Mouse (Mus musculus) kidney, embryonic 14.5 days (tissue): ENCODE data around the gene Prkn. TPM values are rescaled to one million over a fixed set of nuclear protein-coding genes. Genes with fewer than 3 reads are reported as not detected.

ENCODE experiments used
- ATAC-seq: fragments of 200-750 bp; cut with Nextera tagmentation; 2 replicates; pipeline ENCODE4 v1.8.0; 2017; ENCODE audit warnings: moderate number of reproducible peaks, mild to moderate bottlenecking, moderate TSS enrichment, moderate library complexity; ENCODE audit not compliant: low FRiP score, low TSS enrichment
- H3K27ac ChIP-seq: fragments of 300-500 bp; sonication (generic); 2 replicates; pipeline ENCODE4 v1.5.1; 2014; ENCODE audit warnings: low read depth, mild to moderate bottlenecking, low read length, moderate library complexity, mixed read lengths
- H3K27me3 ChIP-seq: fragments of 300-500 bp; sonication (generic); 2 replicates; pipeline ENCODE4 v1.6.1; 2014; ENCODE audit warnings: mild to moderate bottlenecking, low read length; ENCODE audit not compliant: control insufficient read depth, insufficient read depth
- H3K36me3 ChIP-seq: fragments of 300-500 bp; sonication (generic); 2 replicates; pipeline ENCODE4 v1.6.1; 2014; ENCODE audit warnings: low read length, mixed read lengths; ENCODE audit not compliant: control insufficient read depth, insufficient read depth
- H3K4me1 ChIP-seq: fragments of 300-500 bp; sonication (generic); 2 replicates; pipeline ENCODE4 v1.6.1; 2014; ENCODE audit warnings: low read length, mixed read lengths; ENCODE audit not compliant: control insufficient read depth, insufficient read depth
- H3K4me2 ChIP-seq: fragments of 300-500 bp; sonication (generic); replicated peaks from 2 replicates; pipeline ENCODE4 v1.6.1; 2014; ENCODE audit warnings: low read depth, mild to moderate bottlenecking, low read length
- H3K4me3 ChIP-seq: fragments of 300-500 bp; sonication (generic); 2 replicates; pipeline ENCODE4 v1.5.1; 2014; ENCODE audit warnings: mild to moderate bottlenecking, low read length
- H3K9ac ChIP-seq: fragments of 300-500 bp; sonication (generic); 2 replicates; pipeline ENCODE4 v1.6.1; 2014; ENCODE audit warnings: low read depth, mild to moderate bottlenecking, low read length, moderate library complexity
- H3K9me3 ChIP-seq: fragments of 300-500 bp; sonication (generic); 2 replicates; pipeline ENCODE4 v1.6.1; 2016; ENCODE audit warnings: low read length; ENCODE audit not compliant: control insufficient read depth
- WGBS: fragments of 180-500 bp; shearing (Covaris S2); extraction: QIAGEN DNeasy Blood & Tissue Kit; methylation state at CpG from one replicate; pipeline ENCODE4 v1.1.7; 2014; 5-methylcytosine and 5-hydroxymethylcytosine counted together
- polyA plus RNA-seq: library from polyadenylated mRNA; unstranded; fragments of >200 nt; fragmentation: Nextera tagmentation; extraction: Ambion mirVana; gene quantifications from 2 replicates; pipeline ENCODE4 v1.2.1, GENCODE M21; 2014

The Prkn gene
- polyA plus RNA-seq, 1 experiment from 2014 or later: 2.2 TPM

- Histone ChIP-seq H3K27me3 (no peaks in the 10 kb centered on the region), H3K4me3 (no peak overlapping the region), H3K27ac (no peak overlapping the region), H3K9me3 (no peaks in the 10 kb centered on the region), H3K4me2 (no peak overlapping the region), H3K9ac (no peak overlapping the region), H3K36me3 (no peaks in the 10 kb centered on the region), H3K4me1 (no peaks in the 10 kb centered on the region)
- 71% methylated on average over 12 of the region's 12 CpGs for WGBS
- no peak for ATAC-seq
These were observed 890.7 kb downstream of the Prkn start for GRCm38 (mm10) chr17:11730656-11731594.

- H3K27ac ChIP-seq: no peak overlapping the region
- 93% methylated on average over 12 of the region's 12 CpGs for WGBS
- no peak overlapping the region for H3K9ac ChIP-seq
- H3K4me1 ChIP-seq: no peaks in the 10 kb centered on the region
- H3K9me3 ChIP-seq: no peaks in the 10 kb centered on the region
- no peak overlapping the region for H3K4me3 ChIP-seq
- ATAC-seq: no peak
- no peaks in the 10 kb centered on the region for H3K27me3 ChIP-seq
- H3K4me2 ChIP-seq: no peak overlapping the region
- no peaks in the 10 kb centered on the region for H3K36me3 ChIP-seq
These were observed 895.1 kb downstream of the Prkn start for GRCm38 (mm10) chr17:11735158-11735877.

GRCm38 (mm10) chr17:11736531-11736930 is 896.3 kb downstream of the Prkn start:
- WGBS: 63% methylated on average over 3 of the region's 3 CpGs
- Histone ChIP-seq H3K4me2 (no peak overlapping the region), H3K27me3 (no peaks in the 10 kb centered on the region), H3K4me3 (no peak overlapping the region), H3K4me1 (no peaks in the 10 kb centered on the region), H3K36me3 (no peaks in the 10 kb centered on the region), H3K9ac (no peak overlapping the region), H3K27ac (no peak overlapping the region), H3K9me3 (no peaks in the 10 kb centered on the region)
- no peak for ATAC-seq

- 95% methylated on average over 10 of the region's 10 CpGs for WGBS
- H3K36me3 ChIP-seq: no peaks in the 10 kb centered on the region
- no peaks in the 10 kb centered on the region for H3K27me3 ChIP-seq
- H3K4me1 ChIP-seq: no peaks in the 10 kb centered on the region
- H3K9me3 ChIP-seq: no peaks in the 10 kb centered on the region
- H3K4me2 ChIP-seq: no peak overlapping the region
- H3K9ac ChIP-seq: no peak overlapping the region
- no peak for ATAC-seq
- no peak overlapping the region for H3K27ac ChIP-seq
- H3K4me3 ChIP-seq: no peak overlapping the region
These were observed 897.7 kb downstream of the Prkn start for GRCm38 (mm10) chr17:11737905-11738304.

- no peak for ATAC-seq
- Histone ChIP-seq H3K36me3 (no peaks in the 10 kb centered on the region), H3K4me1 (no peaks in the 10 kb centered on the region), H3K9ac (no peak overlapping the region), H3K27ac (no peak overlapping the region), H3K4me3 (no peak overlapping the region), H3K27me3 (no peaks in the 10 kb centered on the region), H3K4me2 (no peak overlapping the region), H3K9me3 (no peaks in the 10 kb centered on the region)
These were observed 900.5 kb downstream of the Prkn start for GRCm38 (mm10) chr17:11740716-11741115.

- Histone ChIP-seq H3K27ac (no peak overlapping the region), H3K36me3 (no peaks in the 10 kb centered on the region), H3K4me3 (no peak overlapping the region), H3K9ac (no peak overlapping the region), H3K27me3 (no peaks in the 10 kb centered on the region), H3K4me1 (no peaks in the 10 kb centered on the region), H3K4me2 (no peak overlapping the region), H3K9me3 (no peaks in the 10 kb centered on the region)
- no peak for ATAC-seq
- 93% methylated on average over 5 of the region's 5 CpGs for WGBS
These were observed 901.0 kb downstream of the Prkn start for GRCm38 (mm10) chr17:11741161-11741560.

- Histone ChIP-seq H3K27me3 (no peaks in the 10 kb centered on the region), H3K9me3 (no peaks in the 10 kb centered on the region), H3K4me3 (no peak overlapping the region), H3K27ac (no peak overlapping the region), H3K9ac (no peak overlapping the region), H3K36me3 (no peaks in the 10 kb centered on the region), H3K4me2 (no peak overlapping the region), H3K4me1 (no peaks in the 10 kb centered on the region)
- no peak for ATAC-seq
- WGBS: 88% methylated on average over 2 of the region's 2 CpGs
These were observed 911.1 kb downstream of the Prkn start for GRCm38 (mm10) chr17:11751251-11751650.

- H3K4me3 ChIP-seq: no peak overlapping the region
- H3K4me2 ChIP-seq: no peak overlapping the region
- no peak for ATAC-seq
- H3K4me1 ChIP-seq: no peaks in the 10 kb centered on the region
- H3K9ac ChIP-seq: no peak overlapping the region
- WGBS: 34% methylated on average over 2 of the region's 2 CpGs
- H3K9me3 ChIP-seq: no peaks in the 10 kb centered on the region
- H3K27me3 ChIP-seq: no peaks in the 10 kb centered on the region
- H3K27ac ChIP-seq: no peak overlapping the region
- H3K36me3 ChIP-seq: no peaks in the 10 kb centered on the region
These were observed 912.5 kb downstream of the Prkn start for GRCm38 (mm10) chr17:11752686-11753085.

- Histone ChIP-seq H3K9me3 (no peaks in the 10 kb centered on the region), H3K4me1 (no peaks in the 10 kb centered on the region), H3K4me2 (no peak overlapping the region), H3K36me3 (no peaks in the 10 kb centered on the region), H3K9ac (no peak overlapping the region), H3K4me3 (no peak overlapping the region), H3K27ac (no peak overlapping the region), H3K27me3 (no peaks in the 10 kb centered on the region)
- 86% methylated on average over 3 of the region's 3 CpGs for WGBS
- ATAC-seq: no peak
These were observed 924.9 kb downstream of the Prkn start for GRCm38 (mm10) chr17:11765117-11765516.
